Mouse (Mus musculus) gastrocnemius, postnatal 14 days (tissue): ENCODE data around the gene Rpusd4. TPM values are rescaled to one million over a fixed set of nuclear protein-coding genes. Genes with fewer than 3 reads are reported as not detected.
A peak's percentile ranks its signal among the peaks of the same experiment; 100 is the strongest.

Experiments used
- DNase-seq: peaks from one replicate; pipeline ENCODE4 v3.0.0; 2021; ENCODE audit warnings: mixed read lengths
- intact Hi-C: fragments of 180-260 bp; cut with DNase I; formaldehyde crosslinking; loops from one replicate; pipeline ENCODE4 v1.15.1; 2025; ENCODE audit warnings: low total_unique reads
- total RNA-seq, 2 experiments: library from RNA; stranded (reverse); gene quantifications; 2 replicates each; pipeline ENCODE4 v1.2.3; 2021

Gene Rpusd4
- total RNA-seq, 2 experiments from 2014 or later, result 6.7 to 6.8 TPM

DNA sequence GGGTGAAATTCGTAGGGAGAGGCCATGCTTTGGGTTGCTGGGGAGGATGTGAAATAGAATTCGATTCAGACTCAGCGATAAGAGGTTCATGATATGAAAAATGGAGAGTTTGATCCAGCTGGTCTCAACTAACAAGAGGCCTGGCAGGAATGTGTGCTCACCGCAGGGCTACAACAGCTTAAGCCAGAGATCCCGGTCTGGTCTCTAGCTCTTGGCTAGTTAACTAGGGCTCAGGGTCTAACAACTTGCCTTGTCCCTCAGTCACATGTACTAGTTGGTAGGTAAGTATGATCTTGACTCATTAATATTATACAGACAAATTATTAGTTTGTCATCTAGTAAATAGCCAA, 15.2 kb downstream of the Rpusd4 start:
- no peak for DNase-seq
- intact Hi-C loops, result loop anchor here (5.0 to 10.0 kb wide), 2 partner anchors 142 to 254 kb away; partner anchors contain the start of gene Cdon

DNA sequence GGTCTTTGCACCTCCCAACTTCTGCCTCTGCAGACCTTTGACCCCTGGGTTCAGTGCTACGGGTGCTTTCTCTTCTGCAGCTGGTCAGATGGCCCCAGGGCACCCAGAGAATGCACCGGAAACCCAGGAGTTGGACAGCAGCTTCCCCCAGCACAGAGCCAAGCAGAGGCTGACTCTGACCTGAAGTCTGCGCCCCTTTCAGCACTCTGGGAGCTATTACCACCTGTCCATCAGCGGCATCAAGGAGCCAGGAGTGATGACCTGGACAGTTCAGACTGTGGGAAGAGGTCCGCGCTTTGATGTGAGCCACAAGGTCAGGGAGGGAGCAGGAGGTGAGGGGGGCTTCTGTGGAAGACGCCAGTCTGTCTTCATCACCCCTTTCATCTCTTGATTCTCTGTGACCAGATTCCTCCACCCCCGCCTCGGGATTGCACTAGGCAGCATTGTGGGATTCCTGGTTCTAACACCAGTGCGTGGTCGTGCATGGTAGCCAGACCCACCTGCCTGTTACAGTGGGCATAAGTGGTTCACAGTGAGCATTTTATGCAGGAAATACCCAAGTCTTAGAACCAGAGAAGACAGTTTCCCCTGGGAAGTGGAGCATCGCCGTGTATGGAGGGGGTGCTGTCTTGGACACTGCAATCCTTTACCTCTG, 15.9 kb downstream of the Rpusd4 start:
- DNase-seq, result no peak
- intact Hi-C loops, result loop anchor here (5.0 to 10.0 kb wide), 2 partner anchors 141 to 254 kb away; partner anchors contain the start of gene Cdon

- intact Hi-C loops, result loop anchor here (5.0 to 10.0 kb wide), 2 partner anchors 140 to 253 kb away; partner anchors contain the start of gene Cdon
- DNase-seq, result no peak
Measured at GRCm38 (mm10) chr9:35284351-35284750, 16.7 kb downstream of the Rpusd4 start.

GRCm38 (mm10) chr9:35286351-35286750, 18.7 kb downstream of the Rpusd4 start:
- intact Hi-C loops, result loop anchor here (5.0 to 10.0 kb wide), 2 partner anchors 138 to 236 kb away; partner anchors contain the start of gene Cdon
- no peak for DNase-seq

GRCm38 (mm10) chr9:35289992-35290391, 22.3 kb downstream of the Rpusd4 start:
- no peak for DNase-seq
- intact Hi-C loops, result loop anchor here (5.0 to 10.0 kb wide), 2 partner anchors 135 to 232 kb away; partner anchors contain the start of gene Cdon

- no peak for DNase-seq
- intact Hi-C loops, result no loop called here
Measured at GRCm38 (mm10) chr9:35290417-35290816, 22.8 kb downstream of the Rpusd4 start.

GRCm38 (mm10) chr9:35290916-35291315, 23.3 kb downstream of the Rpusd4 start:
- DNase-seq, result no peak
- intact Hi-C loops, result no loop called here

DNA sequence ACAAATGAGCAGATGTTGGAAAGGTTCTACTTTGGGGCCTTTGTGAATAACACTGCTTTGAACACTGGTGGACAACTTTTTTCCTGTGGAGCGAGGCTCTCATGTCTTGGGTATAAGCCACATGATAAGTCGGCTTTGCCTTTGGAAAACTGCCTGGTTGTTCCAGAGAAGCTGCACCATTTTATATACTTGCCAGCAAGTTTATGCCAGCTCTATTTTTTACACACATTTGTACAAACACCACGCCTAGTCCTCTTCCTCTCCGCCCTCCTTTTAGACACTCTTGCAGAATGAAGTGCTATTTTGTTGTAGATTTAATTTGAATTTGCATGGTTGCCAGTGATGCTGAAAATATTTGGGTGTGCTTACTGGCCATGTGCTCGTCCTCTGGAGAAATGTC, 25.8 kb downstream of the Rpusd4 start:
- intact Hi-C loops, result no loop called here
- no peak for DNase-seq

GRCm38 (mm10) chr9:35297791-35298190, 30.1 kb downstream of the Rpusd4 start:
- no peak for DNase-seq
- intact Hi-C loops, result no loop called here

- intact Hi-C loops, result no loop called here
- peak; percentile 30 for DNase-seq
Measured at GRCm38 (mm10) chr9:35302172-35302571, 34.5 kb downstream of the Rpusd4 start.

DNA sequence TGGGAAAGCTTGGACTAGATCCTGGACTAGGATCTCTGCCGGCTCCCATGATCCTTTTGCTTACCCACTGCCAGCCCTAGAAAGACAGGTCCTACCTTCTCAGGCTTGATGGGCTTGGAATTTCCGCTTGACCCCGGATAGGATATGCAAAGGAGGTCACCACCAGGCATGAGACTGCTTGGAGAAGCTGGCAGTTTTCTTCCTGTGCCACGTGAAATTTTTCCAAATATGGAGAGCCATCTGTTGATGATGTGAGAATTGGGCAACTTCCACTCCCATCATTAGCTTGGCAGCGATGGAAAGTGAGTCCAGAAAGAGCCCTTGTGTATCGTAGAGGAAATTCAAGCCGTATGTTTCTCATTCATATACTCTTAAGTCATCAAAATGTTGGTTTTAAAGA, 39.8 kb downstream of the Rpusd4 start:
- intact Hi-C loops, result no loop called here
- no peak for DNase-seq

- no peak for DNase-seq
- intact Hi-C loops, result no loop called here
Measured at GRCm38 (mm10) chr9:35310377-35310776, 42.7 kb downstream of the Rpusd4 start.

- peak; percentile 79 for DNase-seq
- intact Hi-C loops, result no loop called here
Measured at GRCm38 (mm10) chr9:35312516-35312915, 44.9 kb downstream of the Rpusd4 start.

DNA sequence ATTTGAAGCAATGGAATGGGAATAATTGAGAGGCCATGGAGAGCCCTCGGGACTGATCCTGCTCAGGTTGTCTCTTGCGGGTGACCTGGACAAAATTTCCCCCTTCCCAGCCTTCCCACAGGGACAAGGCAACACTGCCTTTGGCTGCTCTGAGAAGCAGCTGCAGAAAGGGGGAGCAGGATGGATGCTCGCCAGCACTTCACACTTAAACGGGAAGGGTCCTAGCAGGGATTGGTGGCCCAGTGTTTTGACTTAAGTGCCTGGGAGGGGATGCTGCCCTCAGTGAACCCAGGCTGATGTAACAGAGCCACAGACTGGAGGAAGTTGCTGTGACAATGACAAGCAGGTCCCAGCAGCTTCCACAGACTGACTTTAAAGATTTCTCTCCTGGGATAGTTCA, 45.9 kb downstream of the Rpusd4 start:
- intact Hi-C loops, result no loop called here
- DNase-seq, result no peak

DNA sequence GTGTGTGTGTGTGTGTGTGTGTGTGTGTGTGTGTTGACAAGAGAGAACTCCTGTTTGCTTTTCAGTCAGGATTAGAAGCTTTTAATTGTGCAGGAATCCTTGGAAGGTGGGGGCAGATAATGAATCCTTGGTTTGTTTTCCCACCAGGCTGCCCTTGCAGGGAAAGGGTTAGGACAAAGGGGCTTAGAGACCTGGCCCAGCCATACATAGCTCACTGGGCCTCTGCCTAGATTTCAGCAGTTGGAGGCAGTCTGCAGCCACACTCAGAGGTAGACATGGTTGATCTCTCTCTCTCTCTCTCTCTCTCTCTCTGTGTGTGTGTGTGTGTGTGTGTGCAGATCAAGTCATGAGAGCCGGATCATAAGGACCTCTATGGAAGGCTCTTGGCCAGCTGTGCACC, 46.6 kb downstream of the Rpusd4 start:
- DNase-seq, result no peak
- intact Hi-C loops, result no loop called here

DNA sequence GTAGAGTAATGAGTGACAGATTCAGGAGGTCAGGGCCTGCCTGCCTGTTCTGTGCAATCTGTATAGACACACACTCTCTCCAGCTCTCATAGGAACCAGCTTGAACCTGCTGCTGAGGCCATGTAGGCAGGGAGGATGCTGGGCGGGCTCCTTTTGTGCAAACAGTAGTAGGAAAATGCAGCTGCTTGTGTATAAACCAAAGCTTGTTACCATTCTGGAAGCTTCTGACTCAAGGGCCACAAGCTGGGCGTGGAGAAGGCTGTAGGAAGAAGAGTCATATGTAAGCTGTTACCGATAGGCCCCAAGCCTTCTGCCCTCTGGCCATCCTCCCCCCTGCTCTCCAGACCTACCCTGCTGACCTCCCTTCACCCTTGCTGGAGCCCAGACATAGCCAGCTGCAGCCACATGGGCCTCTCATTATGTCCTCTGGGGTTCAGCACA, 49.1 kb downstream of the Rpusd4 start:
- intact Hi-C loops, result no loop called here
- no peak for DNase-seq

GRCm38 (mm10) chr9:35317233-35317980, 49.7 kb downstream of the Rpusd4 start:
- DNase-seq, result no peak
- intact Hi-C loops, result no loop called here

DNA sequence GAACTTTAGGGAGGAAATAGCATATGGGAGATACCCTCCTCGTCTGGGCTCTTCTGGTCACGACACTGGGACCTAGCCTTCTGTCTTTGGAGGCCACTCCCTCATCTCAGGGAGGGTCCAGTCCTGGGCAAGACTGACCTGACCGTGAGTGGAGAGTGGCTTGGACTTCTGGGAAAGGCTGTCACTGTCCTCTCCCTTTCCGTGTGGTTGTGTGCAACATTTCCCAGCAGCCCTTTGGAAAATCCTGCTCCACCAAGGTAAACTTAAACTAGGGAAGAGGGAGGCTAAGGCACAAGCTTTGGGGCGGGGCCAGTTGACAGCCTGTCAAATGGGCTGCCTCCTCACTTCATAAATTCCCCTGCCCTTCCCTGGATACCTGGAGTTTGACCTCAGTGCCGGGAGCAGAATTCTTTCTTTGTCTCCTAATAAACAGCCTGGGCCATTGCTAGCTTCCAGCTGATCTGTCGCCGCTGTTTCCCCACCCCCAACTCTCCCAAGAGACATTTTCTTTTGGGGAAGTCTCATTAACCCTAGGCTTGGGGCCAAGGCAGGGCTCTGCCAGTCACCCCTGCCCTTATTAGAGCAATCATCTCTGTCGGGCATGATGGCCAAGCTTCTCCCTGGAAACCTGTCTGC, 51.0 kb downstream of the Rpusd4 start:
- DNase-seq, result no peak
- intact Hi-C loops, result no loop called here

- no peak for DNase-seq
- intact Hi-C loops, result no loop called here
Measured at GRCm38 (mm10) chr9:35320288-35320687, 52.6 kb downstream of the Rpusd4 start.

DNA sequence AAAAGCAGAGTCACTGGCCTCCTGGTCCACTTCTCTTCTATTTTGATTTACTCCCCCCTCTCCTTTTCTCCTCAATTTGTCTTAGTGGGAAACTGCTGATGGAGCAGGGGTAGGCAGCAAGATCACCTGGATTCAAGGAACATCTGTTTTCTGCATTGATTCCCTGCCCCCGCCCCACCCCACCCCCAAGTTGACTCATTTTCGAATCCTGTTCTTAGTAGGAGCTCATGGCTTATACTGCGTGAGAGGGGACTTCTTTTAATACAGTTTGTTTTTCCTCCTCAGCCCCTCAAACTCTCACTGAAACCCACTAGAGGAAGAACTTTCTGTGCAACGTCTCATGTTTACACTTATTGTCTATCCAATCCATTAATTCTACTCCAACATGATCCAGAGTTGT, 56.3 kb downstream of the Rpusd4 start:
- intact Hi-C loops, result no loop called here
- no peak for DNase-seq
